Mouse (Mus musculus) large intestine, adult 2 months (tissue): ENCODE results near the gene Gm49510. TPM values are rescaled to one million over a fixed set of nuclear protein-coding genes. Genes with fewer than 3 reads are reported as not detected.
A peak's percentile ranks its signal among the peaks of the same experiment; 100 is the strongest.
"Not testable (repeated sequence)": the region's sequence is repeated elsewhere in the genome, so short reads cannot be mapped to it uniquely, and the experiment has no call there.

Experiments used
- DNase-seq: peaks from one replicate; pipeline ENCODE4 v3.0.0-alpha.2; 2012; ENCODE audit warnings: low read depth, low spot score
- WGBS: fragments of 180-500 bp; shearing (Covaris S2); methylation state at CpG from one replicate; pipeline ENCODE4 v1.1.7; 2018; 5-methylcytosine and 5-hydroxymethylcytosine counted together
- polyA plus RNA-seq: library from polyadenylated mRNA; depleted of rRNA; stranded (reverse); fragments of >200 nt; gene quantifications from 2 replicates; pipeline ENCODE4 v1.2.3, GENCODE M21; 2012

Gene Gm49510
- polyA plus RNA-seq, 1 experiment, result 0.14 TPM

GRCm38 (mm10) chr15:78876991-78877809, 22.3 kb upstream of the Gm49510 start, which contains the start of gene Gga1:
TSS of gene Gga1 (plus strand) at chr15:78877190.
- peak; percentile 87 for DNase-seq
- 1% methylated on average over 95 of the region's 95 CpGs for WGBS

- 2% methylated on average over 17 of the region's 17 CpGs for WGBS
- DNase-seq, result no peak
These were observed 21.6 kb upstream of the Gm49510 start for GRCm38 (mm10) chr15:78877810-78878390.

- DNase-seq, result not testable (repeated sequence)
These were observed 20.5 kb upstream of the Gm49510 start for GRCm38 (mm10) chr15:78878792-78879516.

GRCm38 (mm10) chr15:78880432-78880831, 19.0 kb upstream of the Gm49510 start:
- DNase-seq, result no peak
- 91% methylated on average over 8 of the region's 8 CpGs for WGBS

More at GRCm38 (mm10) chr15:78878792-78879516, 20.5 kb upstream of the Gm49510 start:
- WGBS, result 13% methylated on average over 7 of the region's 7 CpGs

GRCm38 (mm10) chr15:78881828-78882227, 17.6 kb upstream of the Gm49510 start:
- WGBS, result 89% methylated on average over 3 of the region's 3 CpGs
- no peak for DNase-seq

GRCm38 (mm10) chr15:78889401-78889853, 10.0 kb upstream of the Gm49510 start:
- 47% methylated on average over 13 of the region's 13 CpGs for WGBS
- DNase-seq, result no peak

GRCm38 (mm10) chr15:78892440-78892839, 7.0 kb upstream of the Gm49510 start:
- WGBS, result 72% methylated on average over 7 of the region's 7 CpGs
- no peak for DNase-seq

- 75% methylated on average over 13 of the region's 13 CpGs for WGBS
- DNase-seq, result no peak
These were observed 4.7 kb upstream of the Gm49510 start for GRCm38 (mm10) chr15:78894726-78895125.

GRCm38 (mm10) chr15:78895741-78896140, 3.7 kb upstream of the Gm49510 start:
- 63% methylated on average over 2 of the region's 2 CpGs for WGBS
- DNase-seq, result no peak

GRCm38 (mm10) chr15:78896149-78896548, 3.3 kb upstream of the Gm49510 start:
- 77% methylated on average over 3 of the region's 3 CpGs for WGBS
- no peak for DNase-seq

- 88% methylated on average over 4 of the region's 4 CpGs for WGBS
- DNase-seq, result no peak
These were observed 2.0 kb upstream of the Gm49510 start for GRCm38 (mm10) chr15:78897488-78897887.

GRCm38 (mm10) chr15:78898507-78899001, 913 bp upstream of the Gm49510 start:
- no peak for DNase-seq
- 70% methylated on average over 6 of the region's 6 CpGs for WGBS

GRCm38 (mm10) chr15:78899740-78900584, 495 bp downstream of the Gm49510 start, which contains the start of gene Sh3bp1:
TSS of gene Sh3bp1 (plus strand) at chr15:78899768.
- 6% methylated on average over 47 of the region's 47 CpGs for whole genome bisulfite sequencing
- DNase-seq, result no peak

GRCm38 (mm10) chr15:78900585-78901421, 1.3 kb downstream of the Gm49510 start:
- WGBS, result 31% methylated on average over 18 of the region's 18 CpGs
- DNase-seq, result no peak

GRCm38 (mm10) chr15:78901422-78901789, 1.9 kb downstream of the Gm49510 start:
- 72% methylated on average over 8 of the region's 8 CpGs for WGBS
- DNase-seq, result no peak

GRCm38 (mm10) chr15:78903243-78903642, 3.8 kb downstream of the Gm49510 start:
- peak; percentile 63 for DNase-seq
- WGBS, result 1% methylated on average over 2 of the region's 2 CpGs

GRCm38 (mm10) chr15:78908399-78908798, 8.9 kb downstream of the Gm49510 start:
- 75% methylated on average over 7 of the region's 7 CpGs for WGBS
- DNase-seq, result no peak

GRCm38 (mm10) chr15:78908982-78909381, 9.5 kb downstream of the Gm49510 start:
- DNase-seq, result no peak
- WGBS, result 89% methylated on average over 8 of the region's 8 CpGs
